Mouse (Mus musculus) myocyte (in vitro differentiated cells): ENCODE data around the gene Klra4. TPM values are rescaled to one million over a fixed set of nuclear protein-coding genes. Genes with fewer than 3 reads are reported as not detected.

ENCODE experiments used
- H3K27me3 ChIP-seq: one replicate; pipeline ENCODE4 v1.6.1; 2011; ENCODE audit not compliant: control insufficient read depth, insufficient read depth, insufficient read length
- H3K36me3 ChIP-seq: one replicate; pipeline ENCODE4 v1.6.1; 2011; ENCODE audit not compliant: control insufficient read depth, insufficient read depth
- H3K4me2 ChIP-seq: one replicate; pipeline ENCODE4 v1.6.1; 2011; ENCODE audit warnings: low read depth, control low read depth
- H3K4me3 ChIP-seq: one replicate; pipeline ENCODE4 v1.5.1; 2011; ENCODE audit warnings: mild to moderate bottlenecking, control low read depth, moderate library complexity
- H3K79me2 ChIP-seq: one replicate; pipeline ENCODE4 v1.6.1; 2011; ENCODE audit not compliant: control insufficient read depth, insufficient read depth
- H3ac ChIP-seq: one replicate; pipeline ENCODE4 v1.6.1; 2011; ENCODE audit not compliant: control insufficient read depth, insufficient read length
- CEBPB ChIP-seq: IDR thresholded peaks from 2 replicates; pipeline ENCODE4 v1.6.1; 2011; ENCODE audit warnings: mild to moderate bottlenecking, moderate library complexity; ENCODE audit not compliant: poor library complexity, insufficient read depth, severe bottlenecking
- E2F4 ChIP-seq: IDR thresholded peaks from one replicate; pipeline ENCODE4 v1.6.1; 2011; ENCODE audit warnings: mild to moderate bottlenecking, control low read depth, moderate library complexity; ENCODE audit not compliant: insufficient read depth
- MAX ChIP-seq: IDR thresholded peaks from one replicate; pipeline ENCODE4 v1.6.1; 2011; ENCODE audit warnings: low read depth, mild to moderate bottlenecking, control low read depth
- MYOD1 ChIP-seq, 3 experiments: IDR thresholded peaks; one replicate each; pipeline ENCODE4 v1.6.1; 2011; ENCODE audit warnings: control low read depth in 2 of 3, low read depth in 2 of 3, mild to moderate bottlenecking in 2 of 3, moderate library complexity in 1 of 3; ENCODE audit not compliant: insufficient read length in 2 of 3, control insufficient read depth in 1 of 3
- MYOG ChIP-seq, 3 experiments: IDR thresholded peaks; one replicate each; pipeline ENCODE4 v1.6.1; 2011; ENCODE audit warnings: control low read depth in 2 of 3, low read depth in 2 of 3, mild to moderate bottlenecking in 2 of 3; ENCODE audit not compliant: insufficient read length in 2 of 3, control insufficient read depth in 1 of 3, insufficient read depth in 1 of 3
- POLR2A ChIP-seq: IDR thresholded peaks from one replicate; pipeline ENCODE4 v1.6.1; 2011; ENCODE audit warnings: low read depth, mild to moderate bottlenecking, control low read depth, moderate library complexity; ENCODE audit not compliant: insufficient read length
- POLR2AphosphoS2 ChIP-seq: IDR thresholded peaks from one replicate; pipeline ENCODE4 v1.6.1; 2011; ENCODE audit warnings: low read depth, control low read depth; ENCODE audit not compliant: insufficient read length
- REST ChIP-seq: IDR thresholded peaks from one replicate; pipeline ENCODE4 v1.6.1; 2011; ENCODE audit warnings: mild to moderate bottlenecking, control low read depth, moderate library complexity; ENCODE audit not compliant: insufficient read depth, insufficient read length
- SRF ChIP-seq: IDR thresholded peaks from one replicate; pipeline ENCODE4 v1.6.1; 2011; ENCODE audit warnings: low read depth; ENCODE audit not compliant: control insufficient read depth, insufficient read length
- TCF12 ChIP-seq: IDR thresholded peaks from one replicate; pipeline ENCODE4 v1.6.1; 2011; ENCODE audit warnings: mild to moderate bottlenecking, control low read depth; ENCODE audit not compliant: poor library complexity, insufficient read depth, severe bottlenecking
- TCF3 ChIP-seq: IDR thresholded peaks from one replicate; pipeline ENCODE4 v1.6.1; 2011; ENCODE audit warnings: low read depth, control low read depth; ENCODE audit not compliant: insufficient read length
- USF1 ChIP-seq: IDR thresholded peaks from one replicate; pipeline ENCODE4 v1.6.1; 2011; ENCODE audit warnings: low read depth, mild to moderate bottlenecking, control low read depth, moderate library complexity
- polyA plus RNA-seq: library from polyadenylated mRNA; unstranded; fragments of >200 nt; fragmentation: generic; extraction: Trizol; gene quantifications from one replicate; pipeline ENCODE4 v1.2.1, GENCODE M21; 2012; ENCODE audit warnings: missing spikeins

Klra4 gene
- polyA plus RNA-seq, 1 experiment, result not detected

- Histone ChIP-seq H3ac (no peak within 1 kb of the TSS), H3K4me2 (no peak within 1 kb of the TSS), H3K36me3 (no peaks in the 10 kb centered on the region), H3K79me2 (no peaks in the 10 kb centered on the region), H3K27me3 (no peaks in the 10 kb centered on the region), H3K4me3 (no peak within 1 kb of the TSS)
- TF ChIP-seq CEBPB (no peak), TCF12 (no peak), MAX (no peak), E2F4 (no peak), REST (no peak), MYOD1 (IDR thresholded peaks at IDR 0.05; ENCODE audit: control insufficient read depth in 1 of 3, insufficient read length in 2 of 3, low read depth in 2 of 3) (no peak), USF1 (no peak), POLR2A (no peak), TCF3 (no peak), SRF (no peak), POLR2AphosphoS2 (no peak), MYOG (IDR thresholded peaks at IDR 0.05; ENCODE audit: control insufficient read depth in 1 of 3, insufficient read depth in 1 of 3, insufficient read length in 2 of 3, low read depth in 2 of 3) (no peak)
Measured at GRCm38 (mm10) chr6:130026854-130027253, 40.2 kb downstream of the Klra4 start, which contains the start of gene Klra6. Gene Klra6 (minus strand): TSS chr6:130026954.

Other genes starting within 250 kb of the Klra4 start
- gene Gm17631, start 204.6 kb downstream of the Klra4 start, polyA plus RNA-seq, result not detected
- gene Klra17, start 190.6 kb downstream of the Klra4 start, polyA plus RNA-seq, result 0.06 TPM
- not detected for gene Klra5, start 149.6 kb downstream of the Klra4 start, polyA plus RNA-seq
- not detected for gene Klra6, start 40.3 kb downstream of the Klra4 start, polyA plus RNA-seq
- not detected for gene Klra8, start 62.6 kb upstream of the Klra4 start, polyA plus RNA-seq
- gene Klra9, start 125.8 kb upstream of the Klra4 start, polyA plus RNA-seq, result not detected
- not detected for gene Klra7, start 166.1 kb upstream of the Klra4 start, polyA plus RNA-seq
- gene Klra10, start 214.7 kb upstream of the Klra4 start, polyA plus RNA-seq, result not detected